Mouse (Mus musculus): Measurements from ENCODE around the gene Gm11992. TPM values are rescaled to one million over a fixed set of nuclear protein-coding genes. Genes with fewer than 3 reads are reported as not detected.
A peak's percentile ranks its signal among the peaks of the same experiment; 100 is the strongest.

Gene Gm11992
- total RNA-seq, 2 experiments from 2014 or later = 0.28 to 1.3 TPM

DNA sequence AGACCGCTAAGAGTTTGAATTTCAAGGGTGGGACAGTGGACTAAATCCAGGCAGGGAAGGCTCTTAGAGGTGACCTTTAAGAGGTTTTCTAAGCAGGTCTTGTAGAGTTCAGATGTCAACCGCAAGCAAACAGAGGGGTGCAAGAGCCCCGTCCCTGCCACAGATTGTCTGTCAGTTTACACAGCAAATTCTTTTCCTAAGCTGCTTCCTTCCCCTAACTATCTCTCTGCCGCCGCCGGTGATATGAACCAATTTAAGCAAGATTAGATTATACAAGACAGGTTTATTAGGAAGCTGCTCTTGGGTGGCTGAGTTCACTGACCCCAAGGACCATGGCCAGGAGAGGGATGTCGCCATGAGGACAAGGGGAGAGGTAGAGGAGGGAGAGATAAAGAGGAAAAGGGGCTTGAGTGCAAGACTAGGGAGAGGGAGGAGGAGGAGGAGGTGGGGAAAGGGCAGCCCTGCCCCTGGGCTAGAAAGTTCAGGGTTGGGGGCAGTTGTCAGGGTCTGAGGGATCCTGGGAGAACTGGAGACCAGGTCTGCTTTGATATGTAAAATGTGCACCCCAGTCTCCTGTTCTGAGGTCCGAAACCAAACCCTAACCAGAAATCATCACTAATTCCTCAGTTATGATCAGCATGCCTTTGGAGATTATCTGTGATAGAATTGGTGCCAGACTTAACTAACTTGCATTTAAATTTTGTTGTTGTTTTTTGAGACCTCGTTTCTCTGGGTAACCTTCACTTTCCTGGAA, 67.2 kb downstream of the Gm11992 start:
- DNase-seq (ENCODE audit: low spot score in 2 of 2) = no peak

DNA sequence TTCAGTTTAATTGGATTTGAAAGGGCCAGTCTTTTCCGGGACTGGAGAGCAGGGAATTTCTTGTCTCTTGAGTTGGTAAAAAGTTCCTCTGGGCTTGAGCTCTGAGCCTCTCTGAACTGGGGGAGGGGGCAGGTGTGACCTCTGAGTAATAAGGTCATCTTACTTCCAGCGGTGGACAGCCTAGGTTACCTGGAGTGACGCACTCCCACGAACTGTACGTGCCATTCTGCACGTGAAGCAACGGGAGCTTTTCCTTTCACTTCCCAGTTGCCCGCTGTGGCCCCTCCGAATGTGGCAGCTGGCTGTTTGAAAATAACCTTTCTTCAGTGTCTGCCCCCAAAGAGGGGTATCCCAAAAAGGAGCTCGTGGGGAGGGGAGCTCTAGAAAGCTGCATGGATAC, 67.7 kb downstream of the Gm11992 start:
- no peak for DNase-seq (ENCODE audit: low spot score in 2 of 2)

DNA sequence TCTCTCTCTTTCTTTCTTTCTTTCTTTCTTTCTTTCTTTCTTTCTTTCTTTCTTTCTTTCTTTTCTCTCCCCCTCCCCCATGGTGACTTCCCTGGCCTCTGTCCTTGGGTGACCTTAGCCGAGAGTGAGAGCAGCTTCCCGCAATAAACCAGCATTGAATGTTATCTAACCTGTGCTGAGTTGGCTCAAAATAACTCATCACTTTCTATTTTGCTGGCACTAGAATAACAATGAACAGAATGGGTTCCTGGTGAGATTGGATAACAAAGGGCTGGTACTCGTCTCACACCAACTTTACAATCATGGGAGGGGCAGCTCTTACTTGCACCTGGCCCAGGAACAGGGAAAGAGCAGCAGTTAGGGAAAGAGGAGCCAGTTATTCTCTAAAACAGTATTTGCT, 68.5 kb downstream of the Gm11992 start:
- no peak for DNase-seq (ENCODE audit: low spot score in 2 of 2)

DNA sequence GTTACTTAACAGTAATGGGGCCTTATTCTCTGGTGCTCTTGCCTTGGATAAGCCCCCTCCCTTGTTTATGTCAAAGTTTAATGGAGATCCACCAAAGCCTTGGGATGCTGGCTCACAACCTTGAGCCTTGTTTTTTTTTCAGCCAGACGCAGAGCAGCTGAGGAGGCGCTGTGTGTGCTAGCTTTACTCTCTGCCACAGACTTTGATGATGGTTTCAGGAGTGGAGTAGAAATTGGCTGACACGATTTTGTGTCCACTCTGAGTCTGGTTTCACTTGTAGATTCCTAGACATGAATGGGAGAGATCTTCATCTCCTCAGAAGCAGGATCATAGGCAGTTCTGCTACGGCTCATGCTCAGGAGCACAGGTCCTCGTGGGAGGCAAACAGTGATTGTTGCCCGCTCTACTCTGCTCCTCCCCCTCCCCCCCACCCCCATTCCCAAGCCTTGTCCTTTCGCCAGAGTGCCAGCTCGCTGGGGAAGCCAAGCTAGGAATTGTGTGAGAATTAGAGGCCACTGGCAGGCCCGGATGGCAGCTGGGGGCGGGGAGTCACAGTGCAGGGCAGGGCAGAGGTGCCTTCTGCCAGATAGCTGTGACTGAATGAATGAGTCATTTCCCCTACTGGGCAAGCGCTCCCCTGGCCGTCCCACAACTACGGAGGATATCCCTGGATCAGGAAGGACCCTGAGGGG, 69.1 kb downstream of the Gm11992 start:
- peak in 1 of 2 experiments; percentile 58 for DNase-seq (ENCODE audit: low spot score in 2 of 2)

DNA sequence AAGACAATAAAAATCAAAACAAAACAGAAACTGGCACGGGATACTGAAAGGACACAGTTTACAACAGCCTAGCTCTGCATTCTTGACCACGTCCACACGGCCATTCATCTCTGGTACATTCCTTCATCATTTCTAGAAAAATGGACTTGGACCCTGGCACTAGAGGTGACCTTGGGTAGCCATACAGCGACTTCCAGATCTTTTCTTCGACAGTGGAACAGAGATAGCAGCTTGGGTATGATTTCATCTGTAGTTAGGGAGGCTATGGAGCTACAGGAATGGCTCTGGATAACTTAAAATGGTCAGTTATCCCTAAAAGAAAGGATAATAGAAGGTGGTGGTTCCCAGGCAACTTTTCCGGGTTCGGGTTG, 69.6 kb downstream of the Gm11992 start, which contains the start of gene Upp1:
Upp1 (plus strand) TSS at position 54 of the 371 bp plus-strand sequence.
- DNase-seq (ENCODE audit: low spot score in 2 of 2) = no peak

DNA sequence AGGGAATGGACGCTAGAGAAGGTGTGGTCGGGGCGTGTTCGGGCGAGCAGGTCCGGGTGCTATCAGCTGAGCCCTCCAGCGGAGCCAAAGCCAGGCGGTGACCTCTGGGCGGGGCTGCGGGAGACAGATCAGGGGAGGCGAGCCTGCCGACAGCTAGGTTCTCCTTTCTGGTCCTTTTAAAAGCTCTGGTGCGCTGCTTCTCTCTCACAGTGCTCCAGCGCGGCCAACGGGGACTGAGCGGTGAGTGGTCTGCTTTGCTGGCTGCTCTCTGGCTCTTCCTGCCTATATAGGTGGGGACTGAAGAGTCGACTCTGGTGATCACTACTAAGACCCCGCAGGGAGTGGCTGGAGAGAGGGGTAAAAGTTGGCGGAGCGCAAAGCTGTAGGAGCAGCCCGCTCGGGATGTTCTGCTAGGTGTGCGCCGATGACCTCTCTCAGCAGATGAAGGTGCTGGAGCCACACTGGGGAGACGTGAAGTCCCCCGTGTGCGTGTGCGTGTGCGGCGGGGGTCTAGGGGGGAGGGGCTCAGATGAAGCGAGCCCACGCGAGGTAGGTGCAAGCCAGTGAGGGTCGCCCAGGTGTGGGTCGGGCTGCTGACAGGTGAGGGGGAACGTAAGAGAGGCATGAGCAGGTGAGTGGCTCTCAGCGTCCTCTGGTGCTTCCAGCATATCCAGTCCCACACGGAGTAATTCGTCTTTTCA, 70.2 kb downstream of the Gm11992 start:
- DNase-seq (ENCODE audit: low spot score in 2 of 2) = no peak

Other genes starting within 250 kb of the Gm11992 start
- under 1 TPM; 0.08 to 0.20 TPM for gene Pkd1l1, start 75.3 kb upstream of the Gm11992 start, total RNA-seq (2021)
- gene Hus1, start 37.4 kb upstream of the Gm11992 start, total RNA-seq (2021) = 10 to 100 TPM; 14.1 to 17.7 TPM
- gene Sun3, start 397 bp downstream of the Gm11992 start, total RNA-seq (2021) = not detected
- gene Upp1, start 69.5 kb downstream of the Gm11992 start, total RNA-seq (2021) = 1 to 10 TPM; 6.9 to 9.2 TPM
- 1 to 10 TPM in 1 of 2 experiments, under 1 TPM in 1; 0.76 to 1.8 TPM for gene Abca13, start 143.3 kb downstream of the Gm11992 start, total RNA-seq (2021)